In genomic region chr19:38372460-38373102, GRCm38 (mm10) we compare ENCODE assay signal across 15 mouse cellular contexts. TPM values are rescaled to one million over a fixed set of nuclear protein-coding genes. Genes with fewer than 3 reads are reported as not detected.
DNase-seq lines count a peak whose midpoint lies in the region; ATAC-seq and TF ChIP-seq lines count a peak whose summit lies in the region.
"Had no signal": no experiment of that assay in that cellular context is flagged by ENCODE, and none has a peak within 500 bp of the region (broad histone marks: within the 10 kb centered on the region; RNA-seq: fewer than 3 reads in every experiment).

No protein-coding gene starts in this region.

- H3K27ac ChIP-seq in ES-E14 (ENCODE audit: insufficient read depth, low read depth, low read length, poor library complexity, severe bottlenecking) = no peak overlapping the region
- peak overlapping the region; percentile 86 for H3K27ac ChIP-seq in liver, postnatal 0 days (ENCODE audit: low read depth)
- H3K27ac ChIP-seq: embryonic facial prominence, embryonic 13.5 days; hindbrain, embryonic 14.5 days; lung, embryonic 15.5 days had no signal

- no peak overlapping the region for H3K4me3 ChIP-seq in ES-E14 (ENCODE audit: insufficient read depth in 1 of 2, low read depth in 1 of 2, low read length in 2 of 2, poor library complexity in 1 of 2, severe bottlenecking in 1 of 2)
- H3K4me3 ChIP-seq in liver, postnatal 0 days (ENCODE audit: low read depth, low read length) = 0 out of 2 replicates have a peak overlapping the region, but pooled peaks have one; percentile 8
- H3K4me3 ChIP-seq: embryonic facial prominence, embryonic 13.5 days; lung, embryonic 15.5 days; megakaryocyte, embryonic 14.5 days had no signal

- 25% methylated on average over 11 of the region's 11 CpGs for WGBS in liver, postnatal 0 days (ENCODE audit: insufficient replicate concordance)

- H3K9me3 ChIP-seq in ES-E14 (ENCODE audit: control insufficient read depth, insufficient read depth, low read depth, low read length) = no peaks in the 10 kb centered on the region
- no peaks in the 10 kb centered on the region for H3K9me3 ChIP-seq in liver, postnatal 0 days (ENCODE audit: low read length)
- H3K9me3 ChIP-seq: embryonic facial prominence, embryonic 13.5 days; lung, embryonic 15.5 days had no signal

- no peaks in the 10 kb centered on the region for H3K27me3 ChIP-seq in liver, postnatal 0 days (ENCODE audit: insufficient read depth, low read length)
- H3K27me3 ChIP-seq: lung, embryonic 15.5 days had no signal

- in situ Hi-C loops in ES-E14 (cut with MboI; ENCODE audit: low sequenced_read_pairs in 2 of 2, unreplicated experiment in 2 of 2) = no loop called here

- peak; percentile 55 for TF ChIP-seq EP300 in liver, postnatal 0 days (IDR thresholded peaks at IDR 0.05; ENCODE audit: low read depth)

- ATAC-seq in liver, postnatal 0 days = peak; percentile 92

- H3K4me1 ChIP-seq in ES-E14 (ENCODE audit: control insufficient read depth in 2 of 2, insufficient read depth in 2 of 2, low read length in 2 of 2, poor library complexity in 1 of 2) = peaks cover 0 to 3% of the 10 kb centered on the region in 2 experiments; a peak in 1 of 4 replicates
- peaks cover 3% of the 10 kb centered on the region; the same call in 1 of the 2 replicates for H3K4me1 ChIP-seq in liver, postnatal 0 days (ENCODE audit: insufficient read depth)
- H3K4me1 ChIP-seq: megakaryocyte, embryonic 14.5 days had no signal

- DNase-seq in ES-E14 (ENCODE audit: low read depth, low spot score) = no peak
- DNase-seq in Muller cell, postnatal 12 days (ENCODE audit: inconsistent ontology term) = peak; percentile 90
- DNase-seq in kidney, adult 9 months = peak; percentile 82
- peak; percentile 41 for DNase-seq in liver, postnatal 0 days
- no peak for DNase-seq in layer of hippocampus, adult 18-20 months (ENCODE audit: low spot score in 2 of 2)
- DNase-seq in heart, adult 9 months (ENCODE audit: low spot score in 2 of 2) = no peak
- DNase-seq in adrenal gland, postnatal 25 days = no peak
- DNase-seq: cerebellum, adult 9-11 months; left cerebral cortex, postnatal 4 days; right cerebral cortex, postnatal 25 days; thymus, postnatal 25 days had no signal

- no peaks in the 10 kb centered on the region for H3K36me3 ChIP-seq in ES-E14 (ENCODE audit: control insufficient read depth, insufficient read depth, low read length, poor library complexity, severe bottlenecking)
- no peaks in the 10 kb centered on the region for H3K36me3 ChIP-seq in liver, postnatal 0 days (replicated peaks; ENCODE audit: insufficient read depth, low read length)
- H3K36me3 ChIP-seq: embryonic facial prominence, embryonic 13.5 days; lung, embryonic 15.5 days had no signal

- no peak for TF ChIP-seq CTCF in liver, postnatal 0 days (IDR thresholded peaks at IDR 0.05; ENCODE audit: low read depth)

- H3K9ac ChIP-seq in ES-E14 (ENCODE audit: insufficient read depth, low read depth, low read length, poor library complexity, severe bottlenecking) = 0 out of 2 replicates have a peak overlapping the region, but pooled peaks have one; percentile 38
- H3K9ac ChIP-seq in liver, postnatal 0 days (replicated peaks) = no peak overlapping the region; the same call in 1 of the 2 replicates
- H3K9ac ChIP-seq: embryonic facial prominence, embryonic 13.5 days; hindbrain, embryonic 14.5 days; lung, embryonic 15.5 days had no signal

- H3K4me2 ChIP-seq in liver, postnatal 0 days (ENCODE audit: low read depth, low read length) = peak overlapping the region; percentile 47; the same call in 1 of the 2 replicates
- H3K4me2 ChIP-seq: embryonic facial prominence, embryonic 13.5 days; hindbrain, embryonic 14.5 days; lung, embryonic 15.5 days had no signal

TF ChIP-seq in ES-E14, 5 proteins besides CTCF, POLR2A, EP300 and RAD21:
- TF ChIP-seq HCFC1 (IDR thresholded peaks at IDR 0.05; ENCODE audit: borderline replicate concordance, insufficient read depth, low read length) (no peak), ZNF384 (IDR thresholded peaks at IDR 0.05; ENCODE audit: low read depth, low read length) (no peak), MAFK (IDR thresholded peaks at IDR 0.05; ENCODE audit: insufficient read depth, low read depth, low read length) (no peak)

RNA-seq across cellular contexts. Expression of gene Slc35g1, which starts 23.2 kb away (rescaled TPM):
- 28.4 and 36.3 TPM in 2 replicates for total RNA-seq in ES-E14 (2012; rRNA removed)
- 6.4 and 7.2 TPM in 2 replicates for polyA plus RNA-seq in liver, postnatal 0 days (2015; fragmentation: Nextera tagmentation; extraction: Ambion mirVana)
- 1 to 10 TPM; 1.4 to 1.9 TPM for total RNA-seq in layer of hippocampus, adult 18-20 months (2021)
- total RNA-seq in adrenal gland, postnatal 25 days (2021) = 22.5 and 28.3 TPM in 2 replicates

Comparison
In these comparisons a context has a peak if more than half of its experiments do, and no peak if none do; other contexts are left out.
1. DNase-seq: peak in Muller cell, postnatal 12 days (single experiment), kidney, adult 9 months (single experiment) and liver, postnatal 0 days (single experiment); none in ES-E14 (single experiment), layer of hippocampus, adult 18-20 months (0 of 2), heart, adult 9 months (0 of 2) and adrenal gland, postnatal 25 days (single experiment).